Mouse (Mus musculus) naive thymus-derived CD4-positive, alpha-beta T cell, adult 5 months (primary cell): ENCODE results near the gene Sdcbp2. TPM values are rescaled to one million over a fixed set of nuclear protein-coding genes. Genes with fewer than 3 reads are reported as not detected.

Experiments used
- polyA plus RNA-seq: library from polyadenylated mRNA; unstranded; fragments of 100-300 nt; shearing (Covaris generic); gene quantifications from one replicate; pipeline ENCODE4 v1.2.1, GENCODE M21; 2017

The Sdcbp2 gene
- 23.1 TPM for polyA plus RNA-seq

DNA sequence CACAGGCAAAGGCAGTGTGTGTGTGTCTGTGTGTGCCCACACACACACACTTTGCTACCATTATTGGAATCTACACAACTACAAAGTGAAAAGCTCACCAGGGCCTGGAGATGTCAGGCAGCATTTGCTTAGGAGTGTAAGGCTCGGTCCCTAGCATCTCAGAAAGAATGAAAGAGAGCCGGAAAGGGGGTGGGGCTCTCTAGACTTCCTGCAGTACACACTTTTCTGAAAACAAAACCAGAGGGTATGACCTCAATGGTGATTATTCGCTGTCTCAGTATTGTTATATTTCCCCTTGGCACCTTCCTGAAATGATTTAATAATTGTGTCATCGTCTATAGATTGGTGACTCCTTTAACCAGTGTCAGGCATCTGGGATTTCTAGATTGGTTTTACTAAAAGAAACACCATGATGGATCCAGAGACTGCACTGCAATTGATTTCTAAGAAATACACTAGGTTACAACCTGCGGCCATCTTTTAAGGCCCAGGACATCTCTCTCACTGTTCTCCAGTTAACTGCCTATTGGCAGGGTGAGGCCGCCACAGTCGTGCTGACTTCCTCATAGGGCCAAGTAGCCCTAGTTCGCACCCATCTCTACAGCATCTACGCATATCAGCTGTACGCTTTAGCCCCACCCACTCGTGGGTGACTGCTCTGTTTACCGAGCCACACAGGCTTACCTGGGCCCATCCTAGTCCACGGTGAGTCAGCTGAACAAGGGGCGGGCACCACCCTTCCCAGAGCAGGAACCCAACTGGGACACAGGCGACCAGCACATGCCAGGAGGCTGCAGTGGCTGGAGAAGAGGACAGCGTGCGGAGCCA is at the start of gene Sdcbp2:
Gene Sdcbp2, plus strand, starts transcription at position 750 of the 828 bp plus-strand sequence.

DNA sequence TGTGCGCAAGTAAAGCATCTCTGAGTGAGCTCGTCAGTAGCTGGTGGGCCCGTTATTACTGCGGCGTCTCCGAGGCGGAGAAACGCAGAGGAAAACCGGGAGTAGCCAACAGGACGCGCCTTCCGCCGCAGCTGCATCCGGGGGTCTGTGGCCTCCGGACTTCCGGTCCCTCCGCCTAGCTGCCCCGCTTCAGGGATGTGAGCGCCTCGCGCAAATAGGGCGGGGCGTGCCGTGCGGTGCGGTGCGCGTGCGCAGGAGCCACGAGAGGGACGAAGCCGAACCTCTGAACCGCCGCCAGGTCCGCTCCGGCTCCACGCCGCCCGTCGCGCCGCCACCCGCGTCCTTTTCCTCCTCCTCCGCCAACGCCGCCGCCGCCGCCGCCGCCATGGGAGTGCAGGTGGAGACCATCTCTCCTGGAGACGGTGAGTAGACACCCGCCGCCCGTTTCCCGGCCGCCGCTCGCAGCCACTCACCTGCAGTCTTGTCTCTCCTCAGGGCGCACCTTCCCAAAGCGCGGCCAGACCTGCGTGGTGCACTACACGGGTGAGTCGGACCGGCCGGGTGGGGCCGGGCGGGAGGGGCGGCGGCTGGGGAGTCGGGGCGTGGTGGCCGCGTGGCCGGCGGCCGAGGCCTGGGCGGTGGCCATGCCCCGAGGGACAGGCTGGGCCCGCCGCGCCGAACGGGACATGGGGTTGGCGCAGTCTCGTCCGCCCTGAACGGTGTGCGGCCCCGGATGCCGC is 29.9 kb upstream of the Sdcbp2 start, which contains the start of gene Fkbp1a:
Gene Fkbp1a, plus strand, starts transcription at position 161 of the 740 bp plus-strand sequence.

DNA sequence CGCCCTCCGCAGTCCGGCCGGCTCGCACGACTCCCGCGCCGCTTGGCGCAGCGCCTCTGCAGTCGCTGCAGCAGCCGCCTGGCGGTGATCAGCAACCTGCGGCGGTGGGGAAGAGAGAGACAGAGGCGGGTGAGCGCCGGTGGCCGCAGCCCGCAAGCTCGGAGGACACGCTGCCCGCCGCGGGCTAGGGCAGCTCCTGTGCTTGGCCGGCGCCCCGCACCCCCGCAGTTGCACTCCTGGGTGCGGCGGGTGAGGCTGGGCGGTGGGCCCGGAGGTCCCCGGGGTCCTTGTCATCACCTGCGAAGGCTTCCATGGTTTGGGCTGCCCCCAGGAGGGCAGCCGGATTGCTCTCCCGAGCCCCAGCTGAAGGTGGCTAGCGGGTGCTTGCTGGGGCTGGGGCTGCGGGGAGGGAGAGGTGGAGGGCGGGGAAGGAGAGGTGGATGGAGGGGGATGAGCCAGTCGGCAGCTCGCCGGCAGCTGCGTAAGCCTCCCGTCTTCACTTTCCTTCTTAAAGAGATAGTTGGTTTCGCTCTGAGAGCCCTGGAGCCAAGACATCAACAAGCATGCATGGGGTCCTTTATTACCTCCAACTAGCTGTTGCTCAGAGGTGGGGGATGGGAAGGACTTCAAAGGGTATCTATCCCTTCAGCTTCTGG is 59.9 kb downstream of the Sdcbp2 start, which contains the start of gene Snph:
Gene Snph, minus strand, starts transcription at position 435 of the 656 bp plus-strand sequence.

Other genes with a start within 250 kb of the Sdcbp2 start
- not detected for gene 4921509C19Rik, start 96.5 kb upstream of the Sdcbp2 start, polyA plus RNA-seq
- 133 TPM for gene Nsfl1c, start 78.4 kb upstream of the Sdcbp2 start, polyA plus RNA-seq
- gene Fkbp1a, start 30.1 kb upstream of the Sdcbp2 start, polyA plus RNA-seq: 262 TPM
- not detected for gene Snph, start 60.0 kb downstream of the Sdcbp2 start, polyA plus RNA-seq
- gene Rad21l, start 95.9 kb downstream of the Sdcbp2 start, polyA plus RNA-seq: not detected
- not detected for gene Tmem74b, start 129.4 kb downstream of the Sdcbp2 start, polyA plus RNA-seq
- 58.6 TPM for gene Psmf1, start 171.6 kb downstream of the Sdcbp2 start, polyA plus RNA-seq